Mouse (Mus musculus) cerebellum, adult 11-12 months (tissue): Measurements from ENCODE around the gene Slc35c2.

Source experiments
- DNase-seq: peaks from one replicate; pipeline ENCODE4 v3.0.0; 2022

Slc35c2 gene

GRCm38 (mm10) chr2:165311577-165311976 lies 23.9 kb upstream of the Slc35c2 start:
- DNase-seq = peak; percentile 98

DNA sequence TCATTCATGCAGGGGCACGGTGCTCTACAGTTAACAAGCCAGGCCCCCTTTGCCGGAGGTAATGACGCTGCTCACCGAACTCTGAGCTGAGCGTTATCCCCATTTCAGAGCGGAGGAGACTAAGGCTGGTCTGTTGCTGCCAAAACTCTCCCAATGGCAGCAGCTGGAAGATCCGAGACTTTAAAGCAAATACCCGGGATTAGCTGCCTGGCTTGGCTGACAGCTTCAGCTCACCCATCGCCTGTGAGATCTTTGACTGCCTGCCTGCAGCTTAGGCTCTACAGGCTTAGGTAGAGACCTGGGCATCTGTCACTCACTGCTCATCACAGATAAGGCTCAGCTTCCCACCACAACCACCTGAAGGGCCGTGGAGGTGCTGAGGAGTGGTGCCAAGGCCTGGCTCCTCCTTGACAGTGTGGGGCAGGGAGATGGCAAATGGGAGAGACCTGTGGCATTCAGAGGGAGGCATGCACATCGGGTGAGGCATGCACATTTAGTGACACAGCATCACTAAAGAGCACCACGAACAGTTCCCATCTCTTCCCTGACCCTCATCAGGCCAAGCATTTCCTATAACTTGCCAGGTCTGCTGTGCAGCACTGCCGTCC lies 23.3 kb upstream of the Slc35c2 start:
- peak; percentile 74 for DNase-seq

- DNase-seq = no peak
Measured at GRCm38 (mm10) chr2:165307801-165308200, 20.1 kb upstream of the Slc35c2 start.

DNA sequence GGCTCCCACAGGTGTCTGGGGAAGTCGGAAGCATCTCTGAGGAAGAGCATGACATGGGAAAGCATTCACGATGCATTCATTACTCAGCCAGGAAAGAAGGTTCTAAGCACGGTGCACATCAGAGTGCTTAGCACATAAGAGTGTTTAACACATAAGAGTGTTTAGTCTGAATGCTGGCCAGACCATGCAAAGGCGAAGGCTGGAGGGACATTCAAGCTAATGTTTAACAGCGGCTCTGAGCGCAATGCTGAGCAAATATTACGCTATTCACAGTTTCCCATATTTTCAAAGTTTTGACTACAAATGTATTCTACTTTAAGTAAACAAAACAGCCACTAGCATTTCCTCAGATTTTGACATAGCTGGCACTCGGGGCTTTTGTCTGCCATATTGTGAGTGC lies 17.8 kb upstream of the Slc35c2 start:
- no peak for DNase-seq

DNA sequence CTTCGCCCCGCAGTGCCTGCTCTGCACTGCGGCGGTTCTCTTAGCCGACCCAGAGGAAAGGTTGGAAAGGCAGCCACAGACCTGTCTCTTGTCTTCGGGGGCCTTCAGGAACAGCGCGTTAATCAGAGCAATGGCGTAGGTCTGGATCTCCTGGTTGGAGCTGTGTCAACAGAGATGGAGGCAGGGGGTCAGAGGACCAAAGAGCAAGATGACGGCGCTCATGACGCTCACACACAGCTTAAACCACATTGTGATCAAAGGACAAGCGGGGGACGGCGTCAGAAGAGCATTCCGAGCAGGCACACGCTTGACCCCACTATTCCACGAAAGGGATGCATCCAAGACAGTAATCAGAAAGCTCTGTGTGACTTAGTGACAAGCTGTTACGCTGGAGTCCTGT lies 17.1 kb upstream of the Slc35c2 start:
- no peak for DNase-seq

DNA sequence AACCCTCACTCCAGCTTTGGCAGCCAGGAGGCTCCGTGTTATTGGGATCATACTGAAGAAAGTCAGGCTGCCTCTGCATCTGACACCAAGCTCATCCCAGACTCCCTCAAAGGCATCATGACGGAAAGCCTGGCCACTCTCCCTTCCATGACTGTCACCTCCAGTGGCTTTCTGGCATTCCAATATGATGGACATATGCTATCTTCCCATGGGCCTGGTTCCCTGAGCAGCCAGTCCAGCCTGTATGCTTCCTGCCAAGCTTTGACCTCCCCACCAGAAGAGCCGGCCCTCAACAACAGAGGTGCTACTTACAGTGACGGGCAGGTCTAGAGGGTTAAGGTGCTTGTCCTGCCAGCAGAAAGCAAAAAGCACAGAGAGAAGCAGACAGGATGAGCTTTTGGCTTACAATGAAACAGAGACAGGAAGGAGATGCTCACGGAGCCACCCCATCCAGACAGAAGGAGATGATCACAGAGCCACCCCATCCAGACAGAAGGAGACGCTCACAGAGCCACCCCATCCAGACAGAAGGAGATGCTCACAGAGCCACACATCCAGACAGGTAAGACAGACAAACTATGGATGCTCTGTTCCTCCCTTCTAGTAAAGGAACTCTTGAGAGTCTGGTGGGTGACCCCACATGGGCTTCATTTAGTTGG lies 15.8 kb upstream of the Slc35c2 start:
- DNase-seq = peak; percentile 69

DNA sequence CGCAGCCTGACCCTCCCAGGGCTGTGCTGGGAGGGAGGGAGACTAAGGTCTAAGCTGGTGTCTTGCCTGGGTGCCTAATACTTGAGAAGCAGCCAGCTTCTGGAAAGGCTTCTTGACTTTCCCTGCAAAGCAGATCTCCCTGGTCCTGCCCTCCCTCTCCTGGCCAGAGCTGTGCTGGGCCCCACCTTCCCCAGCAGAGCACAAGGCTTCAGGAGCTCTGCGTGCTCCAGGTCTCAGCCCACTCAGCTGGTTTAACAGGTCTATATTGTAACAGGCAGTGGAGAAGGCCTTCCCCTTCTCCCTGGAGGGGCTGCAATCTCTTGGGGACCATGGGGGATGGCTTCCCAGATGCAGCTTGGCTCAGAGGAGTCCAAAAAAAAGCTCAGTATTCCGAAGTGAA lies 13.7 kb upstream of the Slc35c2 start:
- DNase-seq = no peak

- no peak for DNase-seq
Measured at GRCm38 (mm10) chr2:165300885-165301284, 13.2 kb upstream of the Slc35c2 start.

DNA sequence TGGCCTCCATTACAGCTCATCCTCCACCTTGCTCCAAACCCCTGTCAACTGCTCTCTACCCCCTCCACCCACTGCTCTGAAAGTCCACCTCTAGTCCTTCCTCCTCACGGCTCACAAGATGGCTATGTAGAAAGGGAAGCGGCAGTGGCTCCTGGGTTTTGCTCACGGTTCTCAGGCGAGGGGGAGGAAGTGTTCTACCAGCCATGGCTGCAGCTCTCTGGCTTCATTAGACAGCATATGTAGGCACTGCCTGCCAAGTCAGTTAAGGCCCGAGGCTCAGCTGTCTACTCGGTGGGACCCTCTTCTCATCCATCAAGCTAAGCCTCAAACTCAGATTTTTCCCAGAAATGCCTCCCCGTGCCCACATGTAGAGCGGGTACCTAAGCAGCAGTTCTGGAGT lies 12.8 kb upstream of the Slc35c2 start:
- DNase-seq = peak; percentile 68

DNA sequence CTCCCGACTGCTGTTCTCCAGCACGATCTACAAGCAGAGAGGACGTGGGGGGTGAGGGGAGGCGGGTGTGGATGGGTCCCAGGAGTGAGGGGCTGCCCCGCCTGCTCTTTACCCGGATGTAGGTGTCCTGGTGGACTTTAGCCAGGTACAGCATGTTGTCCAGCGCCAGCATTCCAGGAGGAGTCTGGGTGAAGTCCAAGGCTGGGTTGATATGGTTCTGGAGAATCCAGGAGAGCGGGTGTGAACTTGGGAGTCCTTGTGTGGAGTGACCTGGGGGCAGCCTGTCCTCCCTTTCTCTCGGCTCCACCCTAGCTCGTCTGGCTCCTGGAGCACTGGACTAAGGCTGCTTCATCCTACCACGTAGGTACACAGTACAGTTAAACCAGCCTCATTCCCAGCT lies 9.8 kb upstream of the Slc35c2 start:
- DNase-seq = no peak

- no peak for DNase-seq
Measured at GRCm38 (mm10) chr2:165296571-165296970, 8.9 kb upstream of the Slc35c2 start.

DNA sequence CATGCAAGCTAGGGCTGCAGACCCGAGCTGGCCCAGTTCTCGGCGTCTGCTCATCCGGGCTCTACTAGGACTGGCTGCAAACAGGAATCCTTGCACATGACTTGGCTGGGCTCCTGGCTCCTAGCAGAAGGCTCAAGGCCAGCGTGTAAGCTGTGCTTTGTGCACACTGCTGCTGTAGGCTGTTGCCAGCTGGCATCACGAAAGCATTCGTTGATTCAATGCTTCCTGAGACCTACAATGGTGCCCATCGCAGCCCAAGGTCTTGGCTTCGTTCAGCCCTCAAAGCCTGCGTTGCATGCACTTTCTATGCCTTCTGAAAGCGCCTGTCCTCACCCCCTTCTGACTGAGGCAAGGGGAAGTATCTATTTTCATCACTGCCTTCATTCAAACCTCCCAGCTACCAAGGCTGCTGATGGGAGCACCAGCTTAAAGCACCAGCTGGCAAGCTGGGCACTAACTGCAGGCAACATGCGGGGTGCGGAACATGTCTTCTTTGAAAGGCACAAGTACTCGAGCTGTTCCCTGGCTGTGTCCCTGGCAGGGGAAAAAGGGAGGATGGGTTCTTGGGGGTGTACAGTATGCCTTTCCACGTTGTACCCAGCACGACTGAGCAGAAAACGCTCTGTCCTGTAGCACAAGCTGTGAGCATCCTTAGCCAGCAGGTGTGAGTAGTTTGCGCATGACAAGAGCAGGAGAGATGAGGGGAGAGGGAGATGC lies 804 bp upstream of the Slc35c2 start:
- peak; percentile 94 for DNase-seq

DNA sequence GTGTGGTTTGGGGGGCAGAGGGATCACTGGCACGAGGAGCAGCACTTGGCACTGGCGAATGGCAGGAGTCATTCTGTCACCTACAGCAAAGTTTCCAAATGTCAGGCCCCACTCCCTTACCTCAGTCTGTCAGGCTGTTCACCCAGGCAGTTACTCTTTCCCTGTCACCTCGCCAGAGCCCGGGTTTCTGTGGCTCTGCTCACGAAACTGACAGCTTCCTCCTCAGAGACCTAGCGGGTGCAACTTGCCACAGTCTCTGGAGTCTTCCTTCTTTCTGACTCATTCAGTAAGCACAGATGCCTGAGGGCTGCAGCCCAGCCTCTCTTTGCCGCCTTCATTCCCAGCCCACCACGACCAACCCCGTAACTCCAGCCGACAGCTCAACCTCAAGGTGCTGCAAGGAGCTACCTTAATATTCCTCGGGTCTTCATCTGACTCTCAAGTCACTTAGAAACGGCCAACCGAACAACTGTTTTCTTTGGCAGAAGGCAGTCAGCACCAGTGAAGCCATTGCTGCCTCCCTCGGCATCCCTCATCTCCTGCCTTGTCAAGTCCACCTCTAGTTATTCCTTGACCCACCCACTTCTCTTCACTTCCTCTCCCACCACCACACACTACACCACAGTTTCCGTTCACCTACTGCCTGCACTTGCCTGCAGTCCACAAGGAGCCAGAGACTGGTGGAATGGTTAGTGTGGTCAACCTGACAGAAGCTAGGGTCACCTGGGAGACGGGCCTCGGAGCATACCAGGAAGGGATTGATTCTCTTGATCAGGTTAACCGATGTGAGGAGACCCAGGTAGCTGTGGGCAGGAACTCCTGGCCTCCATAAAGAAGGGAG lies 1.1 kb downstream of the Slc35c2 start:
- DNase-seq = peak; percentile 55

DNA sequence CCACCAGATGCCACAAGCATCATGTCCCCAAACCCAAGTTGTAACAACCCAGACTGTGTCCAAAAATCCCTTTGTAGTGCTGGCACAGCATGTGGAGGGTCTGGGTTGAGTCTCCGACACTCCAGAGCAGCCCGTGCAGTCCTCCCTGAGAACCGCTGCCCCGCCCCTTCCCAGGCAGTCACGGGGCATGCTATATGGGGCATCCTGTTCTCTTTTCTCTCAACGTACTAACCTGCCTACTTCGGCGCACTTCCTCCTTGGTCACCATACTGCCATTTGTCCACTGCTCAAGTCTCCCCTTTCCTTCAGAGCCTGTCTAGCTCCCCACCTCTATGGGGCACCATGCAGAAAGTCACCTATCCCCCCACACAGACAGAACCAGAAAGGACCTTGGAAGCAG lies 2.0 kb downstream of the Slc35c2 start:
- no peak for DNase-seq

GRCm38 (mm10) chr2:165285034-165285433 lies 2.6 kb downstream of the Slc35c2 start:
- DNase-seq = no peak

DNA sequence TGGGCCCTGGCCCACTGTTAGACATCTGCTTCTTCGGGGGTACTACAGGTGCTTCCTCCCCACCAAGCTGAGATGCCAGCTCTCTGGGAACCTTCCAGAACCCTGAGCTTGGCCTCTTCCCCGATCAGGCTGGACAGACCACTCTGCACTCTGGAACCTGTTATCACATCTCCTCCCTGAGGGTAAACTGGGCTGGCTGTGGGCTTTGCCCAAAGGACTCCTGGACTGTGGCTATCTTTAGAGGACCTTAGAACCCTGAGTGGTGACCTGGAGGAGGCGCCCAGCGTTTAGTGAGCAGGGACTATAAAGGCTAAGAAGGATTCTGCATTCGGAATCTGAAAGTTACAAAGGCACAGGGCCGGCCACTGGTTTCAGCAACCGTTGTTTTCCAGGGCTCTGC lies 3.3 kb downstream of the Slc35c2 start:
- DNase-seq = no peak

- no peak for DNase-seq
Measured at GRCm38 (mm10) chr2:165283644-165284043, 4.0 kb downstream of the Slc35c2 start.

- peak; percentile 81 for DNase-seq
Measured at GRCm38 (mm10) chr2:165281779-165282311, 5.8 kb downstream of the Slc35c2 start.

GRCm38 (mm10) chr2:165279351-165279750 lies 8.3 kb downstream of the Slc35c2 start:
- no peak for DNase-seq

GRCm38 (mm10) chr2:165277188-165277740 lies 10.4 kb downstream of the Slc35c2 start:
- peak; percentile 62 for DNase-seq

- peak; percentile 89 for DNase-seq
Measured at GRCm38 (mm10) chr2:165275824-165276223, 11.8 kb downstream of the Slc35c2 start.

DNA sequence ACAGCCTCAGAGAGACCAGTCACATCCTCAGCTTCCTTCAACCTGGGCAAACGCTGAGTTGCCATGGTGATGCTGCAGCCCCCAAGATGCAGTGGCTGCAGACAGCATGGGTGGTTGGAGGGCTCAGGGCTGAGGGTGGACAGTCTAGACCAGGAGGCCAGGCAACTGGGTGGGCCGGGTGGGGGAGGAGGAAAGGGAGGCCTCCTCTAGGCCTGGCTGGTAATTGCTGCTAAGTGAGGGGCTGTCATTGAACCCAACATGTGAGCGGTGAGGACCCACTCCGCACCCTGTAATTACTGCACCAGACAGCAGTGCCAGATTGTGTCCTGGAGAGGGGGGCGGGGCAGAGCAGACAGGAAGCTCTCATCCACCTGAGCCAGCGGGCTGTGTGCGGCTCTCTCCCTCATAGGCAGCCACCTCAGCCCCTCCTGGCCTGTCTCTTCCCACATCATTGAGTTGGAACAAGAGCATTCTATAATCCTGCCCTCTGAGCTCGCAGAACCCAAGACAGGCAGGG lies 12.5 kb downstream of the Slc35c2 start:
- peak; percentile 66 for DNase-seq
